Mouse (Mus musculus) hindbrain, embryonic 14.5 days (tissue): ENCODE results near the gene Myo1e. TPM values are rescaled to one million over a fixed set of nuclear protein-coding genes. Genes with fewer than 3 reads are reported as not detected.

ENCODE experiments used
- ATAC-seq: fragments of 200-750 bp; cut with Nextera tagmentation; 2 replicates; pipeline ENCODE4 v1.8.0; 2017; ENCODE audit warnings: moderate number of reproducible peaks, mild to moderate bottlenecking, moderate TSS enrichment, moderate library complexity; ENCODE audit not compliant: low FRiP score
- DNase-seq: peaks from one replicate; pipeline ENCODE4 v3.0.0-alpha.2; 2015; ENCODE audit warnings: low spot score
- H3K27ac ChIP-seq: fragments of 300-500 bp; sonication (generic); 2 replicates; pipeline ENCODE4 v1.5.1; 2014; ENCODE audit warnings: mild to moderate bottlenecking, moderate library complexity
- H3K27me3 ChIP-seq: fragments of 300-500 bp; sonication (generic); 2 replicates; pipeline ENCODE4 v1.6.1; 2014; ENCODE audit warnings: mild to moderate bottlenecking, low read length, mixed read lengths; ENCODE audit not compliant: control insufficient read depth, insufficient read depth
- H3K36me3 ChIP-seq: fragments of 300-500 bp; sonication (generic); replicated peaks from 2 replicates; pipeline ENCODE4 v1.6.1; 2014; ENCODE audit not compliant: control insufficient read depth, insufficient read depth
- H3K4me1 ChIP-seq: fragments of 300-500 bp; sonication (generic); replicated peaks from 2 replicates; pipeline ENCODE4 v1.6.1; 2014; ENCODE audit warnings: antibody characterized with exemption, low read length, mixed read lengths; ENCODE audit not compliant: control insufficient read depth, insufficient read depth
- H3K4me2 ChIP-seq: fragments of 300-500 bp; sonication (generic); replicated peaks from 2 replicates; pipeline ENCODE4 v1.6.1; 2014; ENCODE audit warnings: mild to moderate bottlenecking, moderate library complexity
- H3K4me3 ChIP-seq: fragments of 300-500 bp; sonication (generic); replicated peaks from 2 replicates; pipeline ENCODE4 v1.5.1; 2014; ENCODE audit warnings: mild to moderate bottlenecking, low read length
- H3K9ac ChIP-seq: fragments of 300-500 bp; sonication (generic); 2 replicates; pipeline ENCODE4 v1.6.1; 2014
- H3K9me3 ChIP-seq: fragments of 300-500 bp; sonication (generic); 2 replicates; pipeline ENCODE4 v1.6.1; 2016; ENCODE audit warnings: low read length; ENCODE audit not compliant: control insufficient read depth
- WGBS: fragments of 180-500 bp; shearing (Covaris S2); extraction: QIAGEN DNeasy Blood & Tissue Kit; methylation state at CpG from one replicate; pipeline ENCODE4 v1.1.7; 2014; 5-methylcytosine and 5-hydroxymethylcytosine counted together
- polyA plus RNA-seq: library from polyadenylated mRNA; unstranded; fragments of >200 nt; fragmentation: Nextera tagmentation; extraction: Ambion mirVana; gene quantifications from 2 replicates; pipeline ENCODE4 v1.2.1, GENCODE M21; 2014

Myo1e gene
- polyA plus RNA-seq, 1 experiment from 2014 or later, result 7.9 TPM

GRCm38 (mm10) chr9:70379502-70380467, 172.6 kb downstream of the Myo1e start:
- Histone ChIP-seq H3K9me3 (no peaks in the 10 kb centered on the region), H3K9ac (no peak overlapping the region), H3K36me3 (peaks cover 8% of the 10 kb centered on the region), H3K4me3 (no peak overlapping the region), H3K4me1 (no peaks in the 10 kb centered on the region), H3K4me2 (no peak overlapping the region), H3K27ac (no peak overlapping the region), H3K27me3 (no peaks in the 10 kb centered on the region)
- ATAC-seq (no peak), DNase-seq (no peak)
- 85% methylated on average over 7 of the region's 7 CpGs for WGBS

GRCm38 (mm10) chr9:70382091-70382490, 174.9 kb downstream of the Myo1e start:
- Histone ChIP-seq H3K36me3 (peaks cover 8% of the 10 kb centered on the region), H3K9me3 (no peaks in the 10 kb centered on the region), H3K4me3 (no peak overlapping the region), H3K27me3 (no peaks in the 10 kb centered on the region), H3K9ac (no peak overlapping the region), H3K27ac (no peak overlapping the region), H3K4me1 (no peaks in the 10 kb centered on the region), H3K4me2 (no peak overlapping the region)
- 85% methylated on average over 12 of the region's 12 CpGs for WGBS
- no peak for DNase-seq
- no peak for ATAC-seq

- Histone ChIP-seq H3K27me3 (no peaks in the 10 kb centered on the region), H3K4me3 (no peak overlapping the region), H3K9me3 (no peaks in the 10 kb centered on the region), H3K4me1 (no peaks in the 10 kb centered on the region), H3K27ac (no peak overlapping the region), H3K9ac (no peak overlapping the region), H3K36me3 (peaks cover under 1% of the 10 kb centered on the region; the same call in 1 of the 2 replicates), H3K4me2 (no peak overlapping the region)
- WGBS, result 70% methylated on average over 10 of the region's 10 CpGs
- DNase-seq (no peak), ATAC-seq (no peak)
Observed at GRCm38 (mm10) chr9:70383750-70384149, 176.6 kb downstream of the Myo1e start.

GRCm38 (mm10) chr9:70384494-70384893, 177.3 kb downstream of the Myo1e start:
- WGBS, result 97% methylated on average over 4 of the region's 4 CpGs
- ATAC-seq (no peak), DNase-seq (no peak)
- no peak overlapping the region for H3K9ac ChIP-seq
- no peak overlapping the region for H3K4me2 ChIP-seq
- no peaks in the 10 kb centered on the region for H3K9me3 ChIP-seq
- no peaks in the 10 kb centered on the region for H3K27me3 ChIP-seq
- H3K36me3 ChIP-seq, result no peaks in the 10 kb centered on the region
- no peak overlapping the region for H3K4me3 ChIP-seq
- H3K4me1 ChIP-seq, result no peaks in the 10 kb centered on the region
- no peak overlapping the region for H3K27ac ChIP-seq

- H3K27me3 ChIP-seq, result no peaks in the 10 kb centered on the region
- no peak overlapping the region for H3K4me2 ChIP-seq
- no peak overlapping the region for H3K4me3 ChIP-seq
- H3K9ac ChIP-seq, result no peak overlapping the region
- WGBS, result 90% methylated on average over 18 of the region's 18 CpGs
- ATAC-seq (no peak), DNase-seq (no peak)
- H3K36me3 ChIP-seq, result no peaks in the 10 kb centered on the region
- no peaks in the 10 kb centered on the region for H3K4me1 ChIP-seq
- H3K9me3 ChIP-seq, result no peaks in the 10 kb centered on the region
- H3K27ac ChIP-seq, result no peak overlapping the region
Observed at GRCm38 (mm10) chr9:70384958-70385728, 178.0 kb downstream of the Myo1e start.

GRCm38 (mm10) chr9:70387410-70388119, 180.4 kb downstream of the Myo1e start:
- Histone ChIP-seq H3K4me3 (no peak overlapping the region), H3K9ac (no peak overlapping the region), H3K36me3 (no peaks in the 10 kb centered on the region), H3K4me1 (no peaks in the 10 kb centered on the region), H3K27ac (no peak overlapping the region), H3K27me3 (no peaks in the 10 kb centered on the region), H3K4me2 (no peak overlapping the region), H3K9me3 (no peaks in the 10 kb centered on the region)
- ATAC-seq (no peak), DNase-seq (no peak)
- 95% methylated on average over 4 of the region's 4 CpGs for WGBS

- no peak for ATAC-seq
- Histone ChIP-seq H3K4me1 (no peaks in the 10 kb centered on the region), H3K4me3 (no peak overlapping the region), H3K27ac (no peak overlapping the region), H3K27me3 (no peaks in the 10 kb centered on the region), H3K9ac (no peak overlapping the region), H3K9me3 (no peaks in the 10 kb centered on the region), H3K36me3 (no peaks in the 10 kb centered on the region), H3K4me2 (no peak overlapping the region)
- 84% methylated on average over 3 of the region's 3 CpGs for WGBS
- DNase-seq, result no peak
Observed at GRCm38 (mm10) chr9:70389548-70389947, 182.4 kb downstream of the Myo1e start.

GRCm38 (mm10) chr9:70391042-70391441, 183.9 kb downstream of the Myo1e start:
- DNase-seq (no peak), ATAC-seq (no peak)
- no peak overlapping the region for H3K9ac ChIP-seq
- no peak overlapping the region for H3K4me2 ChIP-seq
- no peaks in the 10 kb centered on the region for H3K36me3 ChIP-seq
- H3K4me3 ChIP-seq, result no peak overlapping the region
- H3K4me1 ChIP-seq, result no peaks in the 10 kb centered on the region
- no peaks in the 10 kb centered on the region for H3K27me3 ChIP-seq
- no peak overlapping the region for H3K27ac ChIP-seq
- H3K9me3 ChIP-seq, result no peaks in the 10 kb centered on the region
- 89% methylated on average over 5 of the region's 5 CpGs for WGBS
